Mouse (Mus musculus) heart, adult 11 months (tissue): ENCODE data around the gene C1qtnf9.
A peak's percentile ranks its signal among the peaks of the same experiment; 100 is the strongest.

ENCODE experiments used
- DNase-seq: peaks from one replicate; pipeline ENCODE4 v3.0.0; 2022

C1qtnf9 gene

DNA sequence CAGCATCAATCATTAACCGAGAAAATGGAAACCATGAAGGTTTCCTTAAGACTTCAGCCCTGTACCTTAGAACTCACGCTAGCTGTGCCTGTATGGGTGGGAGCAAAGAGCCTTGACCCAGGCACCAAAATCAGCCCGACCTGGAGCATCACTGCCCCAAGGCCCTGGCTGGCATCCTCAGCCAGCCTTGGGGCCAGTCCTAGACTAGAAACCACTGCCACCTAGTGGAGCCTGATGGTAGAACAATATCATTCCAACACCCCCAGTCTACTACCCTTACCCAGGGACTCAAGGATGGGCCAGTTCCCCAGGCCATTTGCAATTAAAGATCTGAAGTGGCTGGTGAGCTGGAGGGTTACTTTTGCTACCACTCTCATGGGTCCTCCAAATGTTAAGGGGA, 22.2 kb downstream of the C1qtnf9 start:
- DNase-seq: peak; percentile 96

DNA sequence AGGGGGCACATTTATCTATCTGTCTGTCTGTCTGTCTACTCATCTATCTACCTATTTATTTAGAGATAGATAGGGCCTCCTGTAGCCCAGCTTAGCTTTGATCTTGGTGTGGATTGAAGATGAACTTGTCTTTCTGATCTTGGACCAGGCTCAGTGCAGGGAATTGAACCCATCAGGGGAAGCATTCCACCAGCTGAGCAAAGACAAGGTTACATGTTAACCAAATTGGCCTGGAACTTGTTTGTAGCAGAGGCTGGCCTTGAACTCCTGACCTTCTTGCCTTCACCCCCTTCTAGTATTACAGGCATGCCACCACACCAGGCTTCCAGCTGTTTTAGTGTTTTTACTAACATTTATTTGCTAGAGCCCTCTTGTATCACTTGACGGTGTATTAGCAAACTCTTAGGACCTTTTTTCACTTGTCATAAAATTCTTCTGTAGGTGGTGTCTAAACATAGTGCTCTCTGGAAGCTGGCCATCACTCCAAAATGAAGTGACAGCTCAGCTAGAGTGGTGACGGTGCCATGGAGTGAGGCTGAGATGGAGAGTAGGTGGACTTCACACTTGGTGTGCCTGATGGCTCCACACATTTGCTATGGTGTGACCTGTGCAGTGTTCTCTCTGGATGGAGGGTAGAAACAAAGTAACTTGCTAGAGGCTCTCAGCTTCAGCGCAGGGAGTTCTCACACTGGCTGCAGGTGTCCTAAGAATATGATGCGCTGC, 28.8 kb downstream of the C1qtnf9 start:
- DNase-seq: peak; percentile 55

DNA sequence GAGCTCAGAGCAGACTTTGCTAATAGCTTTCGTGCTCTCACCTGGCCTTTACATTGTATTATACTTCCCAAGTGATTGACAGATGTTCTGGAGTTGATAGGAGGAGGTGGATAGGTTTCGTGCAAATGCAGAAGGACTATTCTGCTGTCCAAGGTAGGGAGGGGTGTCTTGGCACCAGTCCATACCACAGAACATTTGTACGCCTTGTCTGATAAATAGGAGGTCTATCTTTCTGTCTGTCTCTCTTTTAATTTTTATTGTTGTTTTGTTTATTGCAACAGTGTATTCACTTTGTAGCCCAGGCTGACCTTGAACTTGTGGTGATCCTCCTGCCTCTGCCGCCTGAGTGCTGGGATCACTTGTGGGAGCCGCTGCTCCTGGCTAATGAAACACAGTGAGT, 29.7 kb downstream of the C1qtnf9 start:
- DNase-seq: peak; percentile 77

DNA sequence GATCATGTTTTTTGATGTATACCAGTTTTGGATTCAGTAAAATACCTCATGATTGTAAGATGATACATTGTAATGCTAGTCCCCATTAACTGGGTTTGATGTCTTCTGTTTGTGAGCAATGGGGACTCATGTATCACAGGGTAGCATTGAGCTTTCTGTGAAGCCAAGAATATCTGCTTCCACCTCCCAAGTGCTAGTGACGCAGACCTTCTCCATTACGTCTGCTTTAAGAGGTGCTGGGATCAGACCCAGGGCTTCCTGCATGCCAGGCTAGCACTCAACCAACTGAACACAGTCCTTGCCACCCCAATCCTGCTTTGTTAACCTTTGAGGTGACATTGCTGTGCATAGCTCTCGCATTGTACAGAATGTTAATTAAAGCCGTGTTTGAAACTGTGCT, 30.8 kb downstream of the C1qtnf9 start:
- DNase-seq: no peak

DNA sequence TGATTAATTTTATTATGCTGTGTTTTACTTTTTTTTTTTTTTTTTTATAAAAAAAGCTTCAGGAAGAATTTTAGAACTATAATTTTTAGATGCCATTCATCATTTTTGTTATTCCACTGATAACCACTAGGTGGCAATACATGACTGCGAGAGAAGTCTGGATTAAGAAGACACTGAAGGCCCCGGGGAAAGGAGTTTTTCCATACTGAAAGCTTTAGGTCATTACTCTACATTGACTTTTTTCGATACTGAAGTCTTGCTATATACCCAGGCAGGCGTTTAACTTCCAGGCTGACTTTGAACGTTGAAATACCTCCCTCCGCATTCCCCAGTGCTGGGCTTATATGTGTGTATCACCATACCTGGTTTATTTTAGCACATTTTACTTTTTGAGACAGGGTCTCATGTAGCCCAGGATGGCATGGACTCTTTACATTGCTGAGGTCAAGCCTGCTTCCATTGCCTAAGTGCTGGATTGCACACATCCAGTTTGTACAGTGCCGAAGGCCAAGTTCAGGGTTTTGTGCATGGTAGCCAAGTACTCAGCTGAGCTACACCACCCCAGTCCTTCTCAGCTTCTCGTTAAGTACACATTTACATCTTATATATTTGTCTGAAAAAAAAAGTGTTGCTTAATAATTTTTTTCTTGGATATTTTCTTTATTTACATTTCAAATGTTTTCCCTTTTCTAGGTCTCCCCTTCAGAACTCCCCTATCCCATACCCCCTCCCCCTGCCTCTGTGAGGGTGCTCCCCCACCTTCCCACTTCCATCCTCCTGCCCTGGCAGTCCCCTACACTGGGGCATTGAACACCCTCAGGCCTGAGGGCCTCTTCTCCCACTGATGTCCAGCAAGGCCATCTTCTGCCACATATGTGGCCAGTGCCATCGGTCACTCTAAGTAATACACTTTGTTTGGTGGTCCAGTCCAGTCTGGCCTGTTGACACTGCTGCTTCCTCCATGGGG, 32.1 kb downstream of the C1qtnf9 start:
- peak; percentile 83 for DNase-seq

DNA sequence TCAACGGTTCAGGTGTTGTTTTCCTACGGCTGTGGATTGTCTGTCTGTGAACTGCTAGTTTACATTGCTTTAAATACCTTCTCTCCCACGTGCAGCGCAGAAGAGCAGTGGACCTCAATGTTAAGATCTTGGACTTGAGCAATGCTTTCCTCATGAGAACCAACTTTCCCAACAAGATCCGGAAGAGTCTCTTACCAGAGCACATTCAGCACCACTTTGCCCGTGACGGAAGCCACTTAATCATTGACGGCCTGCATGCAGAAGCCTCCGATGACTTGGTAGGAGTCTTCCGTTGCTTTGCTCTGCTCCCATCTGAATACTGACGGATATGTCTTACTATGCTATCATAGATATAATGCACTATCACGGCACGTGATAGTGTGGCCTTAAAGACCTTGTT, 34.1 kb downstream of the C1qtnf9 start:
- peak; percentile 66 for DNase-seq

DNA sequence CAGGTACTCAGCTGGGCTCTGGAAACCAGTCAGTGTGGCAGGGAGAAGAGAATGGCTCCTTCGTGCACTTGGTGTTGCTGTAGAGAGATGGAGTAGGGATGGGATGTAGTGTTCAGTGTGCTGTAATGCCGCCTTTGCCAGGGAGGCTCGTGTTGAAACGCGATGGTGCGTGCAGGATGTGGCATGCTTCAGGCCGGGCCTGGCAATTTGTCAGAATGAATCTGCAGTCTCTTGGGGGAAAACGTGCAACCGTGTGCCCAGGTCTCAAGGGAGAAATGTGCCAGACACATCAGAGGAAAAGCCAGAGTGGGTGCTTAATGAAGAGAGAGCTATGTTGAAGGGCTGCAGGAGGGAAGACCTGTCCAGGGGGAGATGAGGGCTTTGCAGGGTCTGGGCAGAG, 37.0 kb downstream of the C1qtnf9 start:
- peak; percentile 82 for DNase-seq

DNA sequence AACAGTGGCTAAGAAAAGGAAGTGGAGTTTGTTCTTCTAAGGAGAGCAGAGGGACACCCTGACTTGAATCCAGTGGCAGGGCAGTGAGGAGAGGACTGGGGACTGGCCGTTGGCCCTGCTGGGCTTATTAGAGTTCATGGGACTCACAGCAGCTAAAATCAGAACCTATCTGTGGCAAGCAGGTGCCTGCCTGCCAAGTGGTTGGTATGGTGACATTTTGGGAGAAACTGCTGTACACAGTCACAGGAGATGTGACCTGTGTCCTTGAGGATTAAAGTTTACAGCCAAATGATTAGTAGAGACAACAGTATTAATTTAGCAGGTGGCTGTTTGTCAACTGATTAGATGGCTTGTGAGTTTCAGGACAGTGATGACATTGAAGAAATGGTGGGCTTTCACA, 37.9 kb downstream of the C1qtnf9 start:
- peak; percentile 92 for DNase-seq

DNA sequence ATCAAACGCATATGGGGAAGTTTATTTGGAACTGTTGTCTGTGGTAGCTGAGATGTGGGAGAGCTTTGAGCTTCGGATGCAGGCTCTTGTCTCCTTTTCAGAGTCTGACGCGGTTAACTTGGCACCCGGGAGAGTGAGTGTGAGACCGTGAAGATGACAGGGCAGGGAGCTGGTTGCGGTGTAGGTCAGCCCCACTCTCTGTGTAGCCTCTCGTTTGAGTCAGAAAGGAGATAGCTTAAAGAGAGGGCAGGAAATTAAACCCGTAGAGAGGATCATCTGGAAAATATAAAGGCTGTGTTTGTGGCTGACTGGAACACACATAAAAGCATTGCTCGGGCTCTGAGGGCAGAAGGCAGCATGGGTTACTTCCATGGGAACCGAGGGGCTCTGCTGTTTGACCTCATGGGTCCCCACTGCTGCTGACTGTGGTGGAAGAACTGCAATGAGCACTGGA, 39.0 kb downstream of the C1qtnf9 start:
- peak; percentile 79 for DNase-seq

DNA sequence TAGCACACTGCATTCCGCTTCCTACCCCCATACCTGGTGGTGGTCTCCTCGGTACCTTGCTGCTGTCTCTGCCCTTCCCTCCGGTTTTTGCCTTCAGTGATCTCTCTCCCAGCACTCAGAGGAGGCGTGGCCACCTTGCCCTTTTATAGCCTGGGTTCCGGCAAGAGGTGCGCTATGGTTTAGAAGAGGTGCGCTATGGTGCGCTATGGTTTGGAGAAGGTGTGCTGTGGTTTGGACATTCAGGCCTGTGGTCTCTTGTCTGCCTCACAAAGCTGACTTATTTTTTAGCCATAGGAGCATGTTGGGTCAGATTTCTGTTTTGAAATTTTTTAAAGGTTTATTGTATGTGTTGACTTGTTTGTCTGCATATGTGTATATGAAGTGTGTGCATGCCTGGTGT, 41.9 kb downstream of the C1qtnf9 start:
- DNase-seq: peak; percentile 81

DNA sequence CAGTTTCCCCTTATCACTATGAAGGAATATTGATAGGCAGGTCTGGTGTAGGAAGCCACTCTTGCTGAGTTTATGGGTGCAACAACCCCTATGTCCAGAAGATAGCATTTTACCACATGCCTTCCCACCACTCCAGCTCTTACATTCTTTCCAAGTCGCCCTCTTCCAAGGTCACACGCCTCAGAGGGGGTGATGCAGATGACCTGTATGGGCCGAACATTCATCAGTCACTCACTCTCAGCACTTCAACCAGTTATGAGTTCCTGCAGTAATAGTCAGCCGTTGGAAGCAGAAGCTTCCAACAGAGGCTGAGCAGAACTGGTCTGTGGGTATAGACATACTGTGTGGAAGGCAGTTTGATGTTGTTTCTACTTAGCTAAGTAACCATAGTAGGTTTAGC, 43.6 kb downstream of the C1qtnf9 start:
- peak; percentile 57 for DNase-seq

DNA sequence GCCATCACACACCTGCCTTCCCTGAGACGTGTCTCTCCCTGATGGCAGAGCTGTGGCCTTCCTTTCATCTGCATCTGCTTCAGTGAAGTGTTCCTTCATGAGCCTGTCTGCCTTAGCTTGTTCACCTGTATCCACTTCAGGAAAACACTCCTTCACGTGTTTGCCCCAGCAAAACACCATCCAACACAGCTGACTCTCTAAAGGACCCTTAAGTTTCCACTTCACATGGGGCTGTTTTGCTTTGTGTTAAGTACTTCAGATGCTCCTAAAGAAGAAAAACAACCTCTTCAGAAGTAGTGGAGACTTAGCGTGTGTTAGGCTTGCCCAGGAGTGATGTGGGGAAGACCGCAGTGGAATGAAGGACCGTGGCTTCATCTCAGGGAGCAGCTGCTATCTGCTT, 47.2 kb downstream of the C1qtnf9 start:
- DNase-seq: peak; percentile 9

DNA sequence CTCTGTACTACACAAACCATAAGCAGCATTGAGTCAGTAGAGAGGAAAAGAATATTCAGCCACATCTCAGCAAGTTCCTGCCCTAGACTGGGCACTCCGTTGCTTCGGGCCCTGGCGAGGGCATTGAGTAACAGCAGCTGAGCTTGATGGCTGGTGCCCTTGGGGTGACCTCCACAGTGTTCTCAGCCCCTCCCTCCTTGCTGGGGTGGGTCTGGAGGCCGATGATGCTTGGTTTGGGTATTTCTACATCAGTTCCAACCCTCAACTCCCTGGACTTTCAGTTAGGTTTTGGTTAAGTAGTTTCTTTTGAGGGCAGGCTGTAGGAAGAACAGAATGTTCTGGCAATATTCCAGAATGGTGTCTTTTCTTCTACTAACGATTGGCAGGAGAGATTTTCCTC, 50.1 kb downstream of the C1qtnf9 start:
- DNase-seq: peak; percentile 88

DNA sequence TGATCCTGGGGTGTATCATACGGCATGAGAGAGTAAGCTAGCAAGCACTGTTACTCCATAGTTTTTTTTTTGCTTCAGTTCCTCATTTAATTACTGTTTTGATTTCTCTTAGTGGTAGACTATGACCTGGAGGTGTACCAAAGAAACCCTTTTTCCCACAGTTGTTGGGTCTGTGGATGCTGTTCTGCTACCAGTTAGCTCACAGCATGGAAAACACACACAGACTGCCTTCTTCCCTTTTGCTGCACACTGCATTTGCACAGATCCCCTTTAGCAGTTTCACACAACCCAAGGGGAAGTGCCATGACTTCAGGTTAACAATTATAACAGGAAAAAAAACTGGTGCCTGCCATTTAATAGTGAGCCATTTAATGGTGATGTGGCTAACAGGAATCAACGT, 62.2 kb downstream of the C1qtnf9 start:
- peak; percentile 43 for DNase-seq
